Mouse (Mus musculus) brain, embryonic 14.5 days (tissue): Measurements from ENCODE around the gene Rel. TPM values are rescaled to one million over a fixed set of nuclear protein-coding genes. Genes with fewer than 3 reads are reported as not detected.

Source experiments
- DNase-seq: peaks from one replicate; pipeline ENCODE4 v3.0.0-alpha.2; 2011; ENCODE audit warnings: low read depth
- CTCF ChIP-seq: fragments of 200-500 bp; IDR thresholded peaks from 2 replicates; pipeline ENCODE4 v1.5.1; 2012; ENCODE audit warnings: inconsistent platforms, mild to moderate bottlenecking, moderate library complexity, borderline replicate concordance; ENCODE audit not compliant: insufficient read depth, insufficient read length; ENCODE audit errors: extremely low read depth
- POLR2A ChIP-seq: fragments of 200-500 bp; IDR thresholded peaks from 2 replicates; pipeline ENCODE4 v1.6.1; 2012; ENCODE audit warnings: mild to moderate bottlenecking, inconsistent platforms, borderline replicate concordance; ENCODE audit not compliant: poor library complexity, insufficient read depth, insufficient read length, severe bottlenecking; ENCODE audit errors: extremely low read depth
- polyA plus RNA-seq: library from polyadenylated mRNA; depleted of rRNA; stranded (reverse); fragments of >200 nt; gene quantifications from 2 replicates; pipeline ENCODE4 v1.2.3, GENCODE M21; 2012; rRNA removed

Rel gene
- polyA plus RNA-seq, 1 experiment: 0.88 TPM

DNA sequence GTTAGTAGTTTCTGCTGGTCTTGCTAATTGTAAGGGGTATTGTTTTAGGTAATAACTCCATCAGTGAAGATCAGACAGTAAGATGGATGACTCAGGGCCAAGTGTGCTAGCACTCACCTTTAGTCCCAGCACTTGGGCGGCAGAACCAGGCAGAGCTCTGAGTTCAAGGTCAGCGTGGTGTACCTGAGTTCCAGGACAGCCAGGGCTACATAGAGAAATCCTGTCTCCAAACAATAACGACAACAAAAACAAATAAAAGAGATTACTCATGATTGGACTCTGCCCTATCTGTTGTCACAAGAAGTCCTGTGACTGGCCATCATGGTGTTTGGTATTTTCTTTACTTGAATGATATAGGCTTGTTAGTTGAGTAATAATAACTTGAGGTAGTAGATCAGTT, 68.9 kb downstream of the Rel start:
- no peak for TF ChIP-seq POLR2A
- no peak for TF ChIP-seq CTCF
- no peak for DNase-seq

DNA sequence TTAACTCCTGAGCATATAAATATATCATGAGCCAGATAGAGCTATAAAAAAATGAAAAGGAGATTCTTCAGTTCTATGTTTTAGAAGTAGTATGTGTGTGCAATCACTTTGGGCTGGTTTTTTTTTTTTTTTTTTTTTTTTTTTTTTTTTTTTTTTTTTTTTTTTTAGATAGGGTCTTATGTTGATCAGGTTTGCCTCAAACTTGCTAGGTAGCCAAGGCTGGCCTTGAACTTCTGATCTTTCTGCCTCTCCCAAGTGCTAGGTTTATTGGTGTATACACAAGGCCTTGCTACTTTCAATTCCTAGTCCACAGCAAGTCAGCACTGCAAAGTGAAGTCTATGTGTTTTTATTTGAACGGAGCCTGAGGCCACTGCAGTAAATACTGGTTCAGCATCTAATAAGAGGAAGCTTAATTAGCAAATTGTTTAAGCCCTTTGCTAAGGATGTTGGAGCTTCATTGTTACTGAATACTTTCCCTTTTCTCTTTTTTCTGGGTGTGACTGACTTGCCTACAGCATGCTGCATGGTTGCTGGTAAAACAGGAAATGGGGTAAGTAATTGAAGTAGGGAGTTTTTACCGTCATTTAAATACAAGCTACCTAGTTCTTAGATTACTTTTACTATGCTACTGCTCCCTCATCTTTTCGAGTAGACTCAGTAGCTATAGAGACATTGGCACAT, 71.2 kb downstream of the Rel start:
- TF ChIP-seq CTCF (no peak), POLR2A (no peak)

DNA sequence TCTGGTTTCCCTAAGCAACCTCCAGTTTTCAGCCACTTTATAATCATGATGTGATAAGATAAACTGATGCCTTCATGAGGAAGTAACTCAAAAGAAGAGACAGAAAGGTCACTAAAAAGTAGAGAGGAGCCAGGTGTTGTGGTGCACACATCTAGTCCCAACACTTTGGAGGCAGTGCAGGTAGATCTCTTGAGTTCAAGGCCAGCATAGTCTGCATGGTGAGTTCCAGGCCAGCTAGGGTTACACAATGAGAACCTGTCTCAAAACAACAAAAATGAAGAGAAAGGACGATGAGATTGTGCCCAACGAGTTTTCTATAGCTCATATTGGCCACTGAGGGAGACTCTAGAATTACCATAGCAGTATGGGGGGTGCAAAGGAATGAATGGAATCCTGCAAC, 72.2 kb downstream of the Rel start:
- no peak for DNase-seq
- TF ChIP-seq POLR2A: no peak
- no peak for TF ChIP-seq CTCF

More for the DNA sequence above, 71.2 kb downstream of the Rel start:
- no peak for DNase-seq

DNA sequence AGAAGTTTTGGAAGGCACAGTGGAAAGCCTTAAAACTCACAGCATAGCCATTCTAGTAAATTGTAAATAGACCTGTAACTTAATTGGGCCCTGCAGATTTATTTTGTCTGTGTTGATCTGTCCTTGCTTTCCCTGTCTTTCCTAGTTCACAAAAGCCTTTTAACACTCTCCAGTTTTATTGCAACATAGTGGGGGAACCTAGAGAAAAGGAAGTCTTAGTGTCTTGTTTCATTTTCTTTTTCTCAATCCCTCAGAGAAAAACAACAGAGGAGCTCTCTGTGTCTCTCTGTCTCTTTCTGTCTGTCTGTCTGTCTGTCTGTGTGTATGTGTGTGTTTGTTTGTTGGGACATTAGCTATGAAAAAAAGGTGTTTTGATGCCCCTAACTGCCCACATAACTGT, 74.9 kb downstream of the Rel start:
- DNase-seq: no peak
- TF ChIP-seq CTCF: no peak
- no peak for TF ChIP-seq POLR2A

DNA sequence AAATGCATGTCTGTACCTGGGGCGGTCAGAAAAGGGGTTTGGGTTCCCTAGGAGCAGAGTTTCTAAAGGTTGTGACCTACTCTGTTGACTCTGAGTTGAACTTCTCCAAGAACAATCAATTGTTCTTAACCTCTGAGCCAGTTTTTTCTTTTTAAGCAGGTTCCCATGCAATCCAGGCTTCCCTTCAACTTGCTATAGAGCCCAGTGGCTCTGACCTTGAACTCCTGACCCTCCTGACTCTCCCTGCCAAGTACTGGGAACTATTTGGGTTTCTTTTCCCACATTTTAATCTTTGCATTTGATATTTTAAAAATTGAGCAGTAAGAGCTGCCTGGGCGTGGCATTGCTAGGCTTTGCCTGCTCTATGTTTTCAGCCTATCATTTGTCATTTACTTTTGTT, 77.5 kb downstream of the Rel start:
- no peak for TF ChIP-seq CTCF
- no peak for TF ChIP-seq POLR2A
- DNase-seq: no peak

DNA sequence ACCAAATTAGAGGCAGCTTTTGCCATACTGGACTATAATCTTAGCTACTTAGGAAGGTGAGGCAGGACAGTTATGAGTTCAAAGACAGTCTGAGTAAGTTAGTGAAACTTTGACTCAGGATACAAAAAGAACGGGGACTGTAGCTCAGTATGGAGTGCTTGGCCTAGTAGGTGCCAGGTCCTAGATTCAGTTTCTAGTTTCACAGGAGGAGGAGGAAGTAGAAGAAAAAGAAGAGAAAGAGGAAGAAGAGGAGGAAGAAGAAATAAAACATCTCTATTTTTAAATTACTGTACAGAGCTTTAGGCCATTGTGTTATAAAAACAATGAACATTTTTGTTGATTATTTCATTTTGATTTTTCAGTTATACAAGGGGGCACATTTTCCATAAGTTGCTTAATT, 82.7 kb downstream of the Rel start:
- TF ChIP-seq POLR2A (no peak), CTCF (no peak)
- DNase-seq: no peak

Other genes starting within 250 kb of the Rel start
- 0.74 and 0.81 TPM in 2 replicates for gene 1700093K21Rik, start 249.8 kb downstream of the Rel start, polyA plus RNA-seq
- gene 0610010F05Rik, start 137.3 kb downstream of the Rel start, polyA plus RNA-seq: 46.2 and 56.9 TPM in 2 replicates
- gene Pus10, start 105.3 kb downstream of the Rel start, polyA plus RNA-seq: 11.6 and 12.6 TPM in 2 replicates
- gene Pex13, start 105.0 kb downstream of the Rel start, polyA plus RNA-seq: 15.5 and 17.6 TPM in 2 replicates
- 19.4 and 19.8 TPM in 2 replicates for gene Papolg, start 124.3 kb upstream of the Rel start, polyA plus RNA-seq